Mouse (Mus musculus): ENCODE measurements around the gene Epb41l4b.

GRCm38 (mm10) chr4:56949494-56949893 lies 193.7 kb downstream of the Epb41l4b start:
- TF ChIP-seq CTCF (IDR thresholded peaks at IDR 0.05; ENCODE audit: control insufficient read depth, insufficient read depth, insufficient read length): no peak
- TF ChIP-seq MAX (IDR thresholded peaks at IDR 0.05): no peak
